Mouse (Mus musculus) ovary, postnatal 36 days (tissue): ENCODE results near the gene Nme2.
"Not testable (repeated sequence)": the region's sequence is repeated elsewhere in the genome, so short reads cannot be mapped to it uniquely, and the experiment has no call there.

Source experiments
- DNase-seq: peaks from one replicate; pipeline ENCODE4 v3.0.0; 2022; ENCODE audit warnings: low spot score, mixed read lengths

The Nme2 gene

DNA sequence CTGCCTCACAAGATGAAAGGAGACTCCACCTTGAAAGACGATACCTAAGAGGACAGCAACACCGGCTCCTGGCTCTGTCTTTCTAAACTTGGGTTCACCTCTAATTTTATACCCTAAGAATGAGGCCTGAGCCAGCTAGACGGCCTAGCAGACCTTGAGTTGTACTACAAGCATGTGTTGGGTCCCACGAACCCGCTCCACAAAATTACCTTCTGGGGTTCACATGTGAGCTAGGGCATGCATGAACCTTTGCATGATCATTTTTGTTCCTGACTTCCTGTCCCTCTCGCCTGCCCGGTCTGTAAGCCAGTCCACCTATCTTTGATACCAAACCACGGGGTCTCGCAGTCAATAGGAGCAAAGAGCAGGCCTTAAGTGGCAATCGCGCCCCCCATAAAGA, 11.3 kb upstream of the Nme2 start:
- DNase-seq: no peak

DNA sequence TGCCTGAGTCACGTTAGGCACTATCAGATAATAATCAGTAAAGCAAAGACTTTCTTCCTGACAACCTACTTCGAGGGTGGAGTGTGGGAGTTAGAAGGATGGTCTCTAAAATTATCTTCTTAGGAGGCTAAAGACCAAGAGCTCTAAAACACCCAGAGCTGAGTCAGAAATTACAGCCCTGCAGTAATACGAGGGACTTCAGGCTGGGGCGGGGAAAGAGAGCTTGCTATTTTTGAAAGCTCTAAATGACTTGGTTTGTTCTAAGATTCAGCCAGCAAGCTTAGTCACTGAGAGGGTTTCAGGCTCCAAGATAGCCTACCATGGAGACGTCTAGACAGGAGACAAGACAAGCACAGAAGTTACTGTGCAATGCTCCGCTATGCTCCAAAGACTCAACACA, 9.3 kb upstream of the Nme2 start:
- no peak for DNase-seq

DNA sequence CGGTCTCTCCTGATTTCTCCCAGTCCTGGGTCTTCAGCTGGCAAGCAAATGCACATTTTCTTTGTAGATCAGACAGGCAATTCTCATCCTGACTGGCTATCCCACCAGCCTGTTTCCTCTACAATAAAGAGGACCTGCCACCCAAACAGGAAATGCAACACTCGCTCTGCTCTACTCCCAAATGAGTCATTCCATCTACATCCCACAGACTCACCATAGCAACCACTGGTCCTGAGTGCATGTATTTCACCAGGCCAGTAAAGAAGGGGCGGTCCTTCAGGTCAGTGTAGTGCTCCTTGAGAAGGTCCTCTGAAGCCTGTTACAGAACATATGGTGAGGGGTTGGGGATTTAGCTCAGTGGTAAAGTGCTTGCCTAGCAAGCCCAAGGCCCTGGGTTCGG, 7.0 kb upstream of the Nme2 start:
- DNase-seq: no peak

DNA sequence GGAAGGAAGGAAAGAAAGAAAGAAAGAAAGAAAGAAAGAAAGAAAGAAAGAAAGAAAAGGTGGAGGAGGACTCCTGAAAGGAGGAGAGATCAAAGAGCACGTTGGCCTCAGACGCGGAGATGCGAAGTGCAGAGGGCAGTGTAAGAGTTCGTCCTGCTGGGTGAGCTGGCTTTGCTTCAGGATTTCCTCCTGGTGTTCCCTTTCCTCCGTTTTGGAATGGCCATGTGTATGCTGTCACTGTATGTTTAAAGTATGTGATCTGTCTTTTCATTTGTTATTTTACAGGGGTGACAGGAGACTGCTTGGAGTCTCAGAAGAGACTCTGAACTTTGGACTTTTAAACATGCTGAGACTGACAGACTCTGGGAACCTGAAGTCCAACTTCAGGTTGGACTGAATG, 5.4 kb upstream of the Nme2 start:
- no peak for DNase-seq

DNA sequence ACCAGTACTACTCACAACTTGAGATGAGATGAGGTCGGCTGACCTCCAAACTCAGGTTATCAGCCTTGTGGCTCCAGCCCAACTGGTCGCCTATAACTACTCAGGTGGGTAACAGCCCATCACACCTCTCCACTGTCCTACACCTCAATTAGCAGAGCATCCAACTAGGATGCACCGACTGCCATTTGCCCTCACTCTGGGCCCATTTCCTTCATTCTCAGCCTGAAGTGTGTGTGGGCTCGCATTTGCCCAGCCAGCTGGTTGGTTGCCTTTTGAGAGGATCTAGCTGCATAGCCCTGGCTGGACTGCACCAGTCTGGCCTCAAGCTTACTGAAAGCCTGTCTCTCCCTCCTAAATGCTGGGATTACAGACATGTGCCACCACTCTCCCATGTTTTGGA, 1.7 kb upstream of the Nme2 start:
- DNase-seq: no peak

DNA sequence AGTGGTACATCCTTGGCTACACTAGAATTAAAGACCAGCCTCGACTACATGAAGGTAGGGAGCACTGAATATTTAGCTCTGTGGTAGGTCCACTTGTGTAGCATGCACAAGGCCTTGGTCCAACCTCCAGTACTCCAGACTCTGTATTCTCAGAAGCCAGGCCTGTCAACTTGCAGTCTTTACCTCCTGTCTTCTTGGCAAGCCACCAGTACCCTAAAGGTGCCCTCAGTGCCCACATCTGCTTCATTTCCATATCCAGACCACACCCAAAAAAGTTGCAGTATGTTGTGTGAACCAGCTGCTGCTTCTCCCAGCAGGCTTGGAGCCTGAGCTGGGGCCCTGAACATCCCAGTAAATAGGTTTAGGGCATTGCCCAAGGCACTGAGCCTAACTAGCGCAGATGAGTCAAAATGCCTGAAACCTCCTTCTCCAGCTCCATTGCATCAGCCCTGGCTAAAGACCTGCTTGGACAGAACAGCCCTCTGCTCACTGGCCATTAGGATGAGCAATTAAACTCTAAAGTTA, 1.0 kb upstream of the Nme2 start:
- no peak for DNase-seq

DNA sequence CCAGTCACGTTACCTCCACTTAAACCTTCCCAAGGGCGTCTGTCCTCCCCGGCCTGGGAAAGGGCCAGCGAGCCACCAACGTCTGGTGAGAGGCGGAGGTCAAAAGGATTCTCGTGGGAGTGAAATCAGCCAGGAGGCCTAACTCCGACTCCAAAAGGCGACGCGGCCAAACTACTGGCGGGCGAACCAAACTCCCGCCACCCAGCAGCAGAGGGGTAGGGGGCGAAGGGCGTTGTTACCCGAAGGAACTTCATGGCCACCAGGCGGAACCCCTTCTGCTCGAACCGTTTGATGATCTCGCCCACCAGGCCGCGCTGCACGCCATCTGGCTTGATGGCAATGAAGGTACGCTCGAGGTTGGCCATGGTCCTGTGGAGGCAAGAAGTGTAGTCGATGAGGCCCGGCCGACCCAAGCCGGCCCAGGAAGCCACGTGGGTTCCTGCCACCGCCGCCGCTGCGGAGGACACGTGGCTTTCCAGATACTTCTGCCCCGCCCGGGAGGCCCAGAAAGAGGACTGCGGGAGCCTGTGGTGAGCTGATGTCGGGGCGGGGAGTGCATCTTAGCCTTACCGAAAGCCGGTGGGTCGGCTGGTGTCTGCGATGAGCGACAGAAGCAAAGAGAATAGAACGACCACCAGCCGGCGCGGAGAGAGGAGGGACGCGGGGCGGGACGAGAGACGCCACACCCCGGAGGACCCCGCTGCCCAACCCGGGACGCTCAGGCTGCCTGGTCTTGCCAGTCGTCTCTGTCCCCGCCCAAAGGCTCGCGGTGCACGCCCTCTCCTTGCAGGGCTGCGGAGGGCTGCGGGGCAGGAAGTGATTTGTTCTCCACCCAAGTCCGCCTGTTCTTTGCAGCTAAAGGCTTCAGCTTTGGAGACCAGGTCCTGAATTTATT, 556 bp downstream of the Nme2 start:
- peak; percentile 94 for DNase-seq

DNA sequence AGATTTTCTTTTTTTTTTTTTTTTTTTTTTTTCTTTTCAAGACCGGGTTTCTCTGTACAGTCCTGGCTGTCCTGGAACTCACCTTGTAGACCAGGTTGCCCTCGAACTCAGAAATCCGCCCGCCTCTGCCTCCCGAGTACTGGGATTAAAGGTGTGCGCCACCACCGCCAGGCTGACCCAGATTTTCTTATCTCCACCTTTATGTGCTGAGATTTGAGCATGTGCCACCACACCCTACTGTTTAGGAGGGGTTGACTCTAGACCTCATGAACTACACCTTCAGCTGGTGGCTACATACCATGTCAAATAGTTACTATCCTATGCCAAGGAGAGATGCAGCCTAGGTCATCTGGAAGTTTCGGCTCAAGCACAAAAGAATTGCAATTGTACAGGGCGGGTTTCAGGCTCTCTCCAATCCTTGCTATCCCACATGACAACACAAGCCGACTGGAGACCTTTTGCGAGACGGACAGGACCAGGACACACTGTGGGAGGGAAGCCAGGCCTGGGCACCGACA, 1.3 kb downstream of the Nme2 start:
- DNase-seq: no peak

DNA sequence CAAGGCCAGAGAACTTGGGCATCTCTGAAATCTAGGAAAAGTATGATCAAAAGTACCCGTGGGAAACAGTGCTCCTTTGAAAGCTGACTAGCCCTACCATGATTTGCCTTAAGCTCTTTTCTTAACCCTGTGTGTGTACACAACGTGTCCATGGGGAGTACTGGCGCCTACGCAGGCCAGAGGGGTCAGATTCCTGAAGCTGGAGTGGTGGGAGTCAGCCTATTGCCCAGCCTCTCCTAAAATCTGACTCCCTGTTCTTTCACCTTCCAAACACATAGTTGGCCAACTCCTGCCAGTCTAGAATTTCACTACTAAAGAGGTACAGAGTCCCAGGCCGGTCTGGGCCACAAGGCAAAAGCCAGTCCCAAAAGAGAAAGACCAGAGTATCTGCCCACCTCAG, 3.7 kb downstream of the Nme2 start:
- DNase-seq: no peak

DNA sequence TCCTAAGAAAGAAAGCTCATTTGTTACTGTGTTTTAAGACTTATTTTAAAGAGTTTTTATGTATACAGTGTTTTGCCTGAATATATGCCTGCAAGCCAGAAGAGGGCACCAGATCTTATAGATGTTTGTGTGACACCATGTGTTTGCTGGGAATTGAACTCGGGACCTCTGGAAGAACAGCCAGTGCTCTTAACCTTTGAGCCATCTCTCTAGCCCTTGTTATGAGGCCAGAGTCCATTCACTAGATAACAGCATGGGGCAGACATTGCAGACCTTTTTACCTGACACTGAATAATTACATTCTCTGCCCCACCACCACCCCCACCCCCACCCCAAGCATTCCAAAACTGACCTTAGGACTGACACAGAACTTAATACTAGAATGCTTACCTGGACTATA, 6.0 kb downstream of the Nme2 start:
- DNase-seq: no peak

DNA sequence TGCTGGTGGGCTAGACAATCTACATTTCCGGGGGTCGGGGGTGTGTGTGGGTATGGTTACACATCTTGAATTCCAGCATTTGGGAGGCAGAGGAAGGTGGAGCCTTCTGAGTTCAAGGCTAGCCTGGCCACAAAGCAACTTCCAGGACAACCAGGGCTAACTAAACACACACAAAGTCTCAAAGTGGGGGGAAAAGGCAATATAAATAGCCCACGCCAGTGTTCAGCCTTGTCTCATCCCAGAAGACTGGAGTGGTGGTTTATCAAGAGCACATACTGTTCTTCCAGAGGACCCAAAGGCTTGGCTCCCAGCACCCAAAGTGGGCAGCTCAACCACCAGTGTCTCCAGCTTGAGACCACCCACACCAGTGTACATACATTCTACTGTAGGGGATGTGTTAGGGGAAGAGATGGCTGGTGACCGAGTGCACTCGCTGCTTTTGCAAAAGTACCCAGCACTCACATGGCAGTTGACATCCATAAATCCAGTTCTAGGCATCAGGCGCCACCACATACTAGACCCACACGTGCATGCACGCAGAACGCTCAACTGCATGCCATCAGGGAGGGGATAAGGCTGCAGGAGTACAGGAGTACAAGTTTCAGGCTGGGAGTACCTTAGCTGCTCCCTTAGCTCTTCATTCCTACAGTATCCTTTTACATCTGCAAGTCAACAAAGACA, 7.0 kb downstream of the Nme2 start:
- DNase-seq: no peak

DNA sequence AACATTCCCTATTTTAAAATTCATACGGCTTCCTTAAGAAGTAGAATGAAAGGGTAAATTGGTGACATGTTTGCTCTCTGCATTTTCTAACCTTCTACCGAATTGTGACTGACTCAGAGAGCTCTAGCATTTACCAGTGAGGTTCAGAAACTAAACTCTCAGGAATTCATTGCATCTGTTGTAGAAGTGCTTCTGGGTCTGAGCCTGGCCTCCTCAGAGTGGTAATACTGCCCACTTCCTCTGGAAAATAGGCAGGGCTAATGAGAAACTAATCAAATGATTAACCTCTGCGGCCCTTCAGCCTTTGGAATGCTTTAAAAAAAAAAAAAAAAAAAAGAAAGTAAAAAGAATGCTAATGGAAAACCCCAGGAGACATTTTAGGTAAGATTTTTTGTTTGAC, 11.1 kb downstream of the Nme2 start:
- DNase-seq: no peak

DNA sequence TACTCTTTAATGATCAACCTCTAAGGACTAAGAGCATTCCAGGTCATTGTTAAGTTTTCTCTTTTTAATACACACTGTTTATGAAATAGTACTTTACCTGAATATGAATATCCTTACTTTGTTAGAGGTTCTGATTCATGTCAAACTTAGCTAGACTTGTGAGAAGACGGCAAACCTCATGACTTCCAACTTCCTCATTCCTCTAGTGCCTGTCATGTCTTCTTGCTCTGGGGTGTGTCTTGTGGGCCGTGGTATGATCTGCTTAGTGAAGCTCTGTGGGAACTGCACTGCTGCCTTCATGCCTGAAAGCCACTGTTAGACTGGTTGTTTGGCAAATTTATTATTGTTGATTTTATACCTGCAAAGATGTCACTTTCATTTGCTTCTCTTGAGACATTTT, 15.2 kb downstream of the Nme2 start:
- DNase-seq: no peak

DNA sequence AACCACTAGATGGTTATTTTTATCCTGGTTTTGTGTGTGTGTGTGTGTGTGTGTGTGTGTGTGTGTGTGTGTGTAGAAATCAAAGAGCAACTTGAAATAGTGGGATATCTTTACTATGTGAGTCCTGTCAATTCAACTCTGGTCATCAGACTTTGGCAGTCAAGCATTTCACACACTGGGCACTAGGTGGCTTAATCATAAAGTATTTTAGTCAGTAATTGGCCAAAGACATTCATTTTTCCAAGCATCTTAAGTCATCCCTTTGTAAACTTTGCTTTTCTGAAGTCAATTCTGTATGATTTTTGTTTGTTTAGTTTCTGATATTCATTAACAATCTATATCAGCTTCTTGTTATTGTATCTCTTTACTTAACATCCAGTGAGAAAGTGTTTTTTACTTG, 27.0 kb downstream of the Nme2 start:
- no peak for DNase-seq

DNA sequence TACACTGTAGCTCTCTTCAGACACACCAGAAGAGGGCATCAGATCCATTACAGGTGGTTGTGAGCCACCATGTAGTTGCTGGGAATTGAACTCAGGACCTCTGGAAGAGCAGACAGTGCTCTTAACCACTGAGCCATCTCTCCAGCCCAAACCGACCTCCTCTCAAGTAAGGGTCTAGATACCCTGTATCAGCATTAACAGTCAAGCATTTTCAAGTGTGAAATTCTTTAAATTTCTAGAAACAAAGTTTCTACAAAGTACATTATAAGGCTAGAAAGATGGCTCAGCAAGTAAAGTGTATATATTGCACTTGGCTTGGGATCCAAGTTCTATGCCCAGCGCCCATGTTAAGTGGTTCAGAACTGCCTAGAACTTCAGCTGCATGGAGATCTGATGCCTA, 41.0 kb downstream of the Nme2 start:
- DNase-seq: not testable (repeated sequence)

DNA sequence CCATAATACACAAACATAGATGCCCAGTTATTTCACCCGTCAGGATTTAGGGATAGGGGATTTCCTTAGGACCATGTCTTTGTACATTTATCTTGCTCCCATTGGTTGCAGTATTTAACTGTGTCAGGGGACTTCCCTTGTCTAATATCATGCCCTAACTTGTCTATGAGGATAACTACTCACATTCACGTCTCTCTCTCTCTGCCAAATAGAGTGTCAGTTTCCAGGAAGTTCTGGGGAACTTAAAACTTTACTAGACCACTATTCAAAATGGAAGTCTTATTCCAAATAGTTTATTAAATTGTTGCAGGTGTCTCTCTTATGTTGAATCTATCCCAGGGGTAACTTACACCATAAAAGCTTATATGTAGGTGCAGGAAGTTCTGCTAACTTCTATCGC, 44.5 kb downstream of the Nme2 start:
- no peak for DNase-seq

DNA sequence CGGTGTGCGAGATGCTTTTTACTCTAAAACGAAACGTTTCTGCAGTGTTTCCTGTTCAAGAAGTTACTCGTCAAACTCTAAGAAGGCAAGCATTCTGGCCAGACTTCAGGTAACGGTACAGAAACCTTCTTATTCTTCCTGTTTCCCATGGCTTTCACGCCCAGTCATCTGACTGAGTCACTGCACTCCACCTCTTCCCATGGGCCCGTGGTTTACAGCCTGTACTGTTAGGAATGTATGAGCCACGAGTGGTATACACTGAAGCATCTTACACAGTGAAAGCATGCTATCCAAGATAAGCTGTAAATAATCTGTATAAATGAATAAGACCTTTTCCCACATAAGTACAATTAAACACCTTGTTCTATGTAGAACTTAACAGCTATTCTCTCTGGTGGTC, 47.2 kb downstream of the Nme2 start:
- no peak for DNase-seq

DNA sequence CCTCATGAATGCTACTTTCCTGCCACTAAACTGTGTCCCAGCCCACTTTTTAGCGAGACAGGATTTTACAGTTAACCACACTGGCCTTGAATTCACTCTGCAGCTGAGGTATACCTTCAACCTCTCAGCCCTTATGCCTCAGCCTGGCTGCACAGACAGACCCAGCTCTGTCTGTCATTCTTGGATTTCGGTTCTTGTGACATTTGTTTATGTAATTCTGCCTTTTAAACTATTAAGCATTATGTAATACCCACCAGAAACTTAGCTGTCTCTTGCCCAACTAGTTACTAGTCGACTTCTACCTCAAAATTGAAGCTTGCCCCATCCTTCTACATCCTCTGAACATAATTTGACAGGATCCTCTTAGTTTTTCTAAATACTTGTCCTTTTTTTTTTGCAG, 48.2 kb downstream of the Nme2 start:
- DNase-seq: no peak

DNA sequence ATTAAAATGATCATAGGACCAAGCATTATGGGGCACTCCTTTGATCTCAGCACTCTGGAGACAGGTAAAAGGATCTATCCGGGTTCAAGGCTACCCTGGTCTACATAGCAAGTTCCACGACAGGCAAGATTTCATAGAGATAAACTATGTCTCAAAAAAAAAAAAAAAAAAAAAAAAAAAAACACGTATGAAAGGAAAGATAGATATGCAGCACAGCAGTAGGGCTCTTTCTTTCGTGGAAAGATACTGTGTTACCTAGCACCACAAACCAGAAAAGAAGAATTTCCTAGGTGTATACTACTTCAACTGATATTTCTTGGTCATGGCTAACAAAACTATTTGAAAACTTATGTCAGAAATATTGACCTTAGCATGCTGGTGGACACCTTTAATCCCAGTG, 49.2 kb downstream of the Nme2 start:
- no peak for DNase-seq
